Mouse (Mus musculus) layer of hippocampus, adult 2 months (tissue): ENCODE measurements at regions not wholly inside any gene's neighbourhood (a gene's known extent, or its start where the extent isn't known, plus 50 kb on each side); places are given as distances from the start of the nearest gene placed in this dataset.

ENCODE experiments used
- DNase-seq, 2 experiments: peaks; one replicate each; pipeline ENCODE4 v3.0.0; 2022; ENCODE audit warnings: low spot score in 2 of 2
- H3K27ac ChIP-seq: fragments of 200-600 bp; 2 replicates; pipeline ENCODE4 v1.8.1; 2022
- H3K4me3 ChIP-seq: fragments of 200-600 bp; 2 replicates; pipeline ENCODE4 v1.8.1; 2022; ENCODE audit warnings: mild to moderate bottlenecking
- CTCF ChIP-seq: fragments of 200-600 bp; conservative IDR thresholded peaks from 2 replicates; pipeline ENCODE4 v1.8.1; 2022; ENCODE audit warnings: antibody characterized with exemption, mild to moderate bottlenecking, moderate library complexity

DNA sequence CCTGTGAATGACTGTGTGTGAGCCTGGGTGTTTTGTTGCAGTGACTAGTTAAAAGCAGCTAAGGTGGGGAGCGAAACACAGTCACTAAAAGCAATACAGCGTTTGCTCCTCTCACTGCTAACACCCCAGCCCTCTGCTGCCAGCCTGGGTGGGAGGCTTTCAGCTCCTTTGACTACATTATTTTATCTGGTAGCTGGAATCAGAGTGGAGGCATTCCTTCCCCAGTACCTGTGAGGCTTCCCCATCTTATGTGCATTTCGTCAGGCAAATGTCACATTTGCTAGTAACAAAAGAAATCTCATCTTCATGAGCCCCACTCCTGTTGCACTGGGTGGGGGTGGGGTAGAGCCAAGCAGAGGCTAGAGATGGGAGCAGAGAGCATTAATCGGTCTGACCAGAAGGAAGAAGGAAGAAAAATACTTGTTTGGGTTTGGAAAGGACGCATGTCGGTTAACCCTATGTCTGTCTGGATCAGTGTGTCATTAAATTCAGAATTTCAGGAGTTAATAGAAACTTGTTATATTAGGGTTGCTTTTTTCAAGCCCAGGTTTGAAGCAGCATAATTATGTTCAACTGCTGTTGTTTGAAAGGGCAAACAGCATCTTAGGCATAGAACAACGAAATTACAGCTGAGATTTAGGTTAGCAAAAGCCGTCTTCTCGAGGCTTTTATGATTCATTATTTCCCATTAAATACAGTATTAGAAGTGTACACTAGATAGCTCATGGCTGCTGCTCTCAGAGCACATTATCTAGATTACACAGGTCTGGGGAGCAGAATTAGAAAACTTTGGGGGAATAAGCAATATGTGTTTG, 269.3 kb downstream of the Meis1 start:
- TF ChIP-seq CTCF = no peak
- no peak for DNase-seq
- H3K4me3 ChIP-seq = no peak overlapping the region
- no peak overlapping the region for H3K27ac ChIP-seq

DNA sequence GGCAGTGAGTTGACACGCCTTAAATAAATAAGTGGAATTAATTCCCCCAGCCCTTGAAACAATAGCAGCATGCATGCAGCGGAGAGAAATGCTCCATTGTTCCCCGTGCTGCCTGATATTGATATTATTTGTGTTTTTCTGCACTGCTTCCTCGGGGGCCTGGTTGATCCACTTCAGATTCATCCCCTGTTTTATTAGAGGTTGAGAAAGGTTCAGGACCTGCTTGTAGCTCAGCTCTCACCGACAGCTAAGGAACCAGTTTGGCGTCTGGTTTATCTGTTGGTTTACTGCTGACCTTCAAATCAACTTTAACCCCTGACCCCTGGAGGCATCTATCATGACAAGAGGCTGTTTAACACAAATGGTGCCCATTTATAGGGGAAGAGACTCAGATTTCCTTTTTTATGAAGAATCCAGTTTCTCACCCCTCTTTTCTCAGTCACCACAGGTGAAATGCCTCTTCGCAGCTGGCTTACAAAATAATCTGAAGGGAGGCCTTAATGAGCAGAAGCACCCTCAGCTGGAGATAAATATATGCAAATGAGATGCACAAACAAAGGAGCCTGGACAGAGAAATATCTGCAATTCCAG, 270.8 kb downstream of the Meis1 start:
- Histone ChIP-seq H3K27ac (no peak overlapping the region), H3K4me3 (no peak overlapping the region)
- no peak for TF ChIP-seq CTCF
- DNase-seq = no peak

DNA sequence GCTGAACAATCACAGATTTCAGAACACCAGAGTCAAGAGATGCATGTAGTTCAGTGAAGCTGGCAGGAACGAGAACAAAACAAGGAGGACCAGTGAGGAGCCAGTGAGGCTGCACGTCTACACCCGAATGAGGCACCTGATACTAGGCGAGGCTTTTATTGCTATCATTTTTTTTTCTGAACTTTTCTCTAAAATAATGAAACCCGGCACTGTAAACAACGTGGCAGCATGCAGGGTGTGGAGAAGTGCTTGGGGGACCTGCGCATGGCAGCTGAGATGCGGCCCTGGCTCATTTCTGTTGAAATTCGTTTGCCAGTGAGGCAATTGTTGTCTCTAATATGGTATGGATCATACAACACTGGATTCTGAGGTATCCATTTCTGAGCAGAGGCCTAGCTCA, 271.4 kb downstream of the Meis1 start:
- no peak overlapping the region for H3K27ac ChIP-seq
- DNase-seq = no peak
- H3K4me3 ChIP-seq = no peak overlapping the region
- TF ChIP-seq CTCF = no peak

DNA sequence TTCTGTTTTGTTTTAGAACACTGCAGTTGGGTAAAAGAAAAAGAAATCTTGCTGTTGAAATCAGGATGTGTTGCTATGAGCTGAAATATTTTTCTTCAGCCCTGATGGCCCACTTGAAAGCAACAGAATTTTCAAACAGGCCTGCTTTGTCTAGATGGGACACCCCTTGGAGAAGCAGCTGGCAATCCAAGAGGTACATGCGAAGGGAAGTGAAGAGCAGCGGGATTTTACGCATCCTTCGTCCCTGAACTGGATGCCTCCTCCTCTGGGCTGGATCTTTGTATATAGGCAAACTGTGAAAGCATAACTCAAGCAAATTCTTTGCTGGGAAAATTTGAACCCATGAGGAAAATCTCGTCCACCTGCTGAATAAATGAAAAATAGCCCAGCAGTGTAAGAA, 272.3 kb downstream of the Meis1 start:
- Histone ChIP-seq H3K27ac (no peak overlapping the region), H3K4me3 (no peak overlapping the region)
- no peak for DNase-seq
- no peak for TF ChIP-seq CTCF

DNA sequence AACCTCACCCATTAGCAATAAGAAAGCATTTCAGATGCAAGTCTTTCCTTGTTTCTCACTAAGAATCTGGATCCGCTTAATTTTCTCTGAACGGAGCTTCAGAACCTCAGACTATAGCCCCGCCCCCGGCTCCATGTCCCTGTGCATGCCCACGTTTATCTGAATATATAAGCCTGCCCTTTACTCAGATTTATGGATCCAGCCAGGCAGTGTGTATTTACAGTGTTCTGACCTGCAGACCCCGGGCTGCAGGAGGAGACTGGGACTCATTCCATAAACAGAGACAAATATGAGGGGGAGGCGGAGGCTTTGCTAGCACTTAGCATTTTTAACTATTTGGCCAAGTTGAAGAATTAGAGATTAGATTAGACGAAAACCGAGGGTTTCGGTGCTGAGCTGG, 272.9 kb downstream of the Meis1 start:
- Histone ChIP-seq H3K4me3 (no peak overlapping the region), H3K27ac (no peak overlapping the region)
- no peak for TF ChIP-seq CTCF
- DNase-seq = no peak

DNA sequence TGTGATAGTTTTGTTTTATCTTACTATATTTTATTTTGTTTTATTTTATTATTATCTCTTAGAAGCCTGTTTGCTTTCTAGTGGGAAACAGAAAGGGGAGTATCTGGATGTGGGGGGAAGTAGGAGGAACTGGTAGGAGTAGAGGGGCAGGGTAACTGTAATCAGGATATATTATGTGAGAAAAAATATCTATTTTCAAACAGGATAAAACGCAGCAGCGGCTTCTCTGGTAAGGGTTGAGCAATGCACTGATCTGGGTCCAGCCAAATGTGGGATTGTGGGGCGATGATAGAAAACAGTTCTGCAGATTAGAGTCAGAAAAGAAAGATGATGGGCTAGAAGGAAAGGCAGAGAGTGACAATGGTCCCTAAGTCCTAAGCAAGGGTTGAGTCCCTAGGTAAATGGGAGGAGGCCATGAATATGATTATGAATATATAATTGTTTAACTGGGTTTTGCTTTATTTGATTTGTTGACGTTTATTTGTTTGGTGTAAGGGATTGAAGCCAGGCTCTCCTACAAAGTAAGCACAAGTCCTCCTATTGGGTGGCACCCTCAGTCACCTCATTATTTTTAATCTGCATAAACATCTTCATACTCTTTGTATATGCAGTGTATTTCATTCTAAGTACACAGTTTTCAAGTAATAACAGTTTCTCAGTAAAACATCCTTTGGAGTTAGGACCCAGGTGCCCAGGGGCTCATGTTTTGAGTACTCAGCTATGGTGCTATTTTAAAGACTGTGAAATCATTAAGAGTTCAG, 283.7 kb downstream of the Meis1 start:
- TF ChIP-seq CTCF = no peak
- no peak overlapping the region for H3K27ac ChIP-seq

DNA sequence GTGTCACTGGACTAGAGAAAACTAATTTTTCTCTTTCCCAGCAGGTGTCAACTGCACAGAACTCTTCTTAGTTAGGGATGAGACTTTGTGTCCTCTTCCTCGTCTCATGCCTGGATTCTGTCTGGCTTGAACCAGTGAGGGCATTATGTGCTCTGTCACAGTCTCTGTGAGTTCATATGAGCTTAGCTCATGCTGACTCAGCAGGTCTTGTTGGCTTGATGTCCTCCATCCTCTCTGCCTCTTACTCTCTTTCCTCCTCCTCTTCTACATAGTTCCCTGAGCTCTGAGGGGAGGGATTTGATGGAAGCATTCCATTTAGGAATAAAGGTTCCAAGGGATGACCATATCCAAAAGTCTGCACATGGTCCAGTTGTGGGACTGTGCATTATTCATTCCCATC, 284.7 kb downstream of the Meis1 start:
- Histone ChIP-seq H3K4me3 (no peak overlapping the region), H3K27ac (no peak overlapping the region)
- no peak for TF ChIP-seq CTCF
- no peak for DNase-seq

More for the DNA sequence above, 283.7 kb downstream of the Meis1 start:
- no peak for DNase-seq
- no peak overlapping the region for H3K4me3 ChIP-seq

DNA sequence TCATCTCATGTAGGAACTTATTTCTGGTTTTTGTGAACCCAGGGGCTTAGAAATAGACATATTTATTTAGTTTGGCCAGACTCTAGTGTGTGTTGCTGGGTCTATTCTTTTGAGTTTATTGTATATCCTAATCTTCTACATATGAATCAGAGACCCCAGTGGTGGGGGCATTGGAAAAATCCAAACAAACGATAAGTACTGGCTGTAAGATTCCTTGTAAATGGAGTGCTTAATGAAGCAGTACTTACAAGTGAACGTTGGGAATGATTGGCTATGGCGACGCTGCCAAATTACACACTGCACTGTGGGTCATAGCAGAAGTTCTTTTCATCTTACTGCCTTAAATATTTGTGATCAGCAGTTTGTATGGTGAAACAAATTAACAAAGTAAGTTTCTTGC, 289.0 kb downstream of the Meis1 start:
- H3K4me3 ChIP-seq = no peak overlapping the region
- TF ChIP-seq CTCF = no peak
- no peak for DNase-seq
- H3K27ac ChIP-seq = no peak overlapping the region

DNA sequence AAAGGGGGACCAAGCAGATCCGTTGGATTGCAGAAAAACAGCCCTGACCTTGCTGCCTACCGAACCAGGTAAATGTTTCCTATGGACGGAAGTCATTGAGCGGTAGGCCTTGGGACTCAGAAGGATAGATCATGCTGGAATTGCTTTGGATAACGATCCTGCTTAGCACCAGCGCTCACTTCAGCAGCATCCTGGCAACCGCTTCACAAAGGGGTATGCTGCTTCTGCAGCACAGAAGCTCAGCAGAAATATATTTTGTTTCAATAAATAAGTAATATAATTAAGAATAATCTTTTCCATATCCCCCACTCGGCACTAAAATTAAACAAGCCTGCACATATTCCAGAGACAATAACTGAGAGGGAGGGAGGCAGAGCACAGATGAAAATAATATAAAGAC, 296.0 kb downstream of the Meis1 start:
- DNase-seq = no peak
- TF ChIP-seq CTCF = no peak
- H3K4me3 ChIP-seq = no peak overlapping the region
- no peak overlapping the region for H3K27ac ChIP-seq

DNA sequence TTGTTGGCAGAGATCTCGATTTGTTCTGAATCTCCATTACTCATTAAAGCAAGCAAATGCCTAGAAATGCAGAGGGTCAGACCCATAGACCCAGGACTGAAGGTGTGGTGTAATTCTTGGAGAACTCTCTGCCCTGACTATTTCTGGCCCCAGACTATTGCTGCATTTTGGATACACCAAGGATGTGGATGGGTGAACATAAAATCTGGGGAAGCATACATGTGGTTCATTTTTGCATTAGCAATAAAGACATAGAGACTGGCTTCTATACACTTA, 303.0 kb downstream of the Meis1 start:
- no peak for TF ChIP-seq CTCF
- DNase-seq = no peak

DNA sequence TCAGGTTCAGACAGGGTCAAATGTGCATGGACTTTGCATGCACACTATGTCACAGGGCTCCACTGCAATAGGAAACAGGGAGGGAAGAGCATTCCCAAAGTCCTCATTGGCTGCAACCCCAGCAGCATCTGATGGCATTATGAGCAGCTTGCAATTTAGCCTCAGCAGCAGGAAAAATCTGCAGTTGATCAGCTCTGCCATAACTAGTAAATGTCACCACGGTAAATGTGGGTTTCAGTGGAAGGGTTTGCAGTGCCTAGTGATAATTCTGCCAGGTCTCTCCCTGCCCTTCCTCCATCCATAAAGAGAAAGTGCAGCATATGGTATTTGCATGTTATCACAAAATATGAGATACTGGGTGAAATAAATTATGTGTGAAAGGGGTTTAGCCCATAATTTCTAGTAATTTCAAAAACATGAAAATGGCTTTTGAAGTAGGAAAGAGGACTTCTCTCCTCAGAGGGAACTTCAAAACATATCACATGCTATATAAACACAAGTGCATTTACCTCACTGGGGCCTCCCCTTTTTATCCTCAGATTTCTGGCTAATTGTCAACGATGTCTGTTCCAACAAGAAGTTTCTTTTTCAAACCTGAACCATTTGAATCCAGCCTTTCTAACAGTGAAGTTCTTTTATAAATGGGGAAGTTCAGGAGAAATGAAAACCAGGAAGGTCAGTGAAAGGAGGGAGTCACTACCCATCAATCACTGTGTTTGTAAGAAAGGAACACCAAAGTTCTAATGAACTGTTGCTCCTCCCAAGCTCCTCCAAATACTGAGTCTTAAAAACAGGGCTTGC, 303.5 kb downstream of the Meis1 start:
- no peak for TF ChIP-seq CTCF
- Histone ChIP-seq H3K27ac (no peak overlapping the region), H3K4me3 (no peak overlapping the region)
- DNase-seq = peak in 1 of 2 experiments; percentile 20

More for the DNA sequence above, 303.0 kb downstream of the Meis1 start:
- Histone ChIP-seq H3K4me3 (no peak overlapping the region), H3K27ac (no peak overlapping the region)

DNA sequence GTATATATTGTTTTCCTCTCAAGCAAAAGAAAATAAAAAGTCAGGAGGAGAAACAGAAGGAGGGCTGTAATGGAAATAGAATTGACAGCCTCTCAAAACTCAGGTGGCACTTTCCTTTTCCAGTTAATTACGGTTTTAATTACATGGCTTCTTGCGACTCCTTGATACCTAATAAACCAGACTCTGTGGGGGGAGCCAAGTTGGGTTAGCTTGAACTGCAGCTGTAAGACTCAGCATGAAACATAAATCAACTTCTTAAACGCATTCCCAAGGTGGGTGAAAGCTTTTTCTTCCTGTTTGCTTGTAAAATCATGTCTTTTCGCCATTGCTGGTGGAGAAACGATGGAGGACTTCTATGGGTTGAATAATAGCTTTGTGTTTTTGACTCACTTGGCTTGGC, 304.4 kb downstream of the Meis1 start:
- DNase-seq = no peak
- H3K27ac ChIP-seq = no peak overlapping the region
- TF ChIP-seq CTCF = no peak
- H3K4me3 ChIP-seq = no peak overlapping the region

DNA sequence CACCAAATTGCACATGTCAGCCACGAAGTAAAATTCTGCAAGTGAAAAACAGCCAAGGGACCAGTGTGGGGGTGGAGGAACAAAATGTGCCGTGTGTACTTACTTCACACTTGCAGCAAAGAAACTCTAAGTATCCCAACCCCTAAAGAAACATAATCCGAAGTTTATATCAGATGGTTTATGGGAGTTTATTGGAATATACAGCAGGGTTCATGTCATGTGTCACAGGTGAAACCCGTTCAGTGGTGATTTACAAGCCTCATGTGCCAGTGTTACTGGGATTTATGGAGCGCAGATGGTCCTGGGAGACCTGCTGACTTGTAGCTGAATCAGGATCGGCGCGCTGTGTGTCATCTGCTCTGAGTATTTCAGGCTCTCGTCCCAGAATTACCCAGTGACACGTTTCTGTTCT, 306.1 kb downstream of the Meis1 start:
- no peak for TF ChIP-seq CTCF
- peak; percentile 53 to 67 for DNase-seq
- no peak overlapping the region; the same call in 1 of the 2 replicates for H3K27ac ChIP-seq

More for the DNA sequence above, 306.1 kb downstream of the Meis1 start:
- no peak overlapping the region for H3K4me3 ChIP-seq
